Mouse (Mus musculus) hindlimb bud, embryonic 11.5 days (tissue): ENCODE results near the gene Gucy2c.

ENCODE experiments used
- DNase-seq: peaks from one replicate; pipeline ENCODE4 v3.0.0-alpha.2; 2012; ENCODE audit warnings: low read depth, low spot score; ENCODE audit errors: extremely low spot score

The Gucy2c gene

DNA sequence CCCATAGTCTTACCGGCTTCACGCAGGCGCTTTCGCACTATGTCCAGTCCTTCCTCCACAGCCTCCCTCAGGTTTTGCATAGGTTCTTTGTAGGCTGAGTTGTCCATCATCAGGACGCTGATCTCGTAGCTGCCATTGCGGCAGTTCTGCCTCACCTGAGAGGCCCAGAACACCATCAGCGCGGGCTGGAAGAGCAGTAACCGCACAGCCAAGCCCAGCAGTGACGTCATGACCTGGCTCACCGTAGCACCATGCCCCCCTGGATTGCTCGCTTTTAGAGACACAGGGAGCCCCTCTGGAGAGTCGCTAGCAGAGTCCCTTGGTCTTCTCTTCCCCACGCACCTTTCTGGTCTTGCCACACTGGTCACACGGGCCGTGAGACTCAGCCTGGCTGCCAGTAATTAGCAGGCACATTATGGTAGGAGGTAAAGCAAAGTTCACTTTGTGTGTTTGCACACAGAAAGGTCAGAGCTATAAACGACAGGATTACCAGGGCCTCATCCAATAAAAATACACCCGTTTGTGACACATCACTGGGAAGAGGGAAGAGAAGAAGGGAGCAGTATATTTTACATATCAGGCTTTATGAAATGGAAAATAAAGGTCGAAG lies at the start of gene Gucy2c:
Gene Gucy2c (minus strand): TSS at position 389 of the 610 bp plus-strand sequence.
- no peak for DNase-seq

DNA sequence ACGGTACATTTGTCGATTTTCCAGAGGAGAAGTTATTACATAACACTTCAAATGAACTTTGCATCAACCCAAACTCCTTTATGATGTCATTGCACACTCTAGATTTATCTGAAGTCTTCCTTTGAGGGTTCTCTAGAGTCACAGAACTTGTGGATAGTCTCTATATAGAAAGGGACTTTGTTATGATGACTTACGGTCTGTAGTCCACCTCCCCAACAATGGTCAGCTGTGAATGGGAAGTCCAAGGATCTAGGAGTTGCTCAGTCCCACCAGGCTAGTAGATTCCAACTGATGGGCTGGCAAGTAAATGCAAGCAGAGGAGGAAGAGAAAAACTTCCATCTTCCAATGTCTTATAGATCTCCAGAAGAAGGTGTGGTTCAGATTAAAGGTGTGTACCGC lies 47.1 kb upstream of the Gucy2c start:
- no peak for DNase-seq

- peak; percentile 94 for DNase-seq
Observed at GRCm38 (mm10) chr6:136827881-136828561, 46.5 kb upstream of the Gucy2c start, which contains the start of gene Wbp11. TSS of gene Wbp11 (minus strand) at chr6:136828233.

- DNase-seq = no peak
Observed at GRCm38 (mm10) chr6:136827516-136827880, 45.9 kb upstream of the Gucy2c start, which contains the start of gene BC049715. TSS of gene BC049715 (plus strand) at chr6:136827626.

DNA sequence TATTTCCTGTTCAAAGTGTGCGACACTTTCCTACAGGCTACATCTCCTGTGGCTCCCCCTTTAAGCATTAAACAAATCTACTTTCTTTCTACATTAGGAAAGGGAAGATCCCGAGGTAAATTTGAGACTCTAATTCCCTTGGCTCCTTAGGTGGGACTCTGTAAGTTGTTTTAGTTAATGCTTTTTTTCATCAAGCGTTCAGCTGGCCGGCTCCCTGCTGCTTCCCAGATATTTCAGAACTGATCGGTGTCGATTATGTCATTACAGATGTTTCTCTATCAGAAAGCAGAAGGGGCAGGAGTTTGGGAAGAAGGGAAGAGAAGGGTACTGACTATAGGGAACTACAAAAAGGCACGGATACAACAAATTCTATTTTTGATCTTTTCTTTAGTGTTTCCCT lies 45.6 kb upstream of the Gucy2c start:
- no peak for DNase-seq

DNA sequence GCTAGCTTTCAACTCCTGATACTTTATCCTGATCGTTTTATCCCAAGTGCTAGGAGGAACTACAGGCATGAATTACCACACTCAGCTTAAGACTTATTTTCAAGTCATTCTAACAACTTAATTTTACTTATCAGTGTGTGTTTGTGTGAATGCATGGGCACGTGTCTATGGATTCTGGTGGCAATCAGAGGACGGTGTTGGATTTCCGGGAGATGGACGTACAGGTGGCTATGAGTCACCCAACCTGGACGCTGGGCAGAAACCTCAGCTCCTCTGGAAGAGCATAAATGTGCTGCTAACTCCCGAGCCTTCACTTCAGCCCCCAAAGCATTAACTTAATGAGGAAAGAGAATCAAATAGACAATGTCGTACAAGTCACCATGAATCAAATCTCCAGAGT lies 43.4 kb upstream of the Gucy2c start:
- DNase-seq = no peak

DNA sequence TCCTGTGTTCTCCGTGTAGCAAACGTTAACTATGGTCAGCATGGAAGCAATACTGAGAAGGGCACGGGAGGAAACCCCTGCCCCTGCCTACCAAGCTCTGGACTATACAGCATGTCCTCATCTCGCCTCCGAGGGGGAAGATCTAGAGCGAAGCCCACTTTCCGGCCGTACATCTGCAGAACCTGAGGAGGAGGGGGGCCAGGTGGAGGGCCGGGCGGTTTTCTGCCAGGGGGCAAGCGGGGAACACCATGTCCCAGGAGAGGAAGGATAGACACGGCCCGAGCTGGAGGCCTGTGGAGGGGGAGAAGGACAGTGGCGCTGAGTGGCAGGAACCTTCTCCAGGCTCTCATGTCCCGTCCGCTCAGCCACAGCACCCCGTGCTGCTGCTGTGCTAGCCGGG lies 39.5 kb upstream of the Gucy2c start:
- DNase-seq = no peak

DNA sequence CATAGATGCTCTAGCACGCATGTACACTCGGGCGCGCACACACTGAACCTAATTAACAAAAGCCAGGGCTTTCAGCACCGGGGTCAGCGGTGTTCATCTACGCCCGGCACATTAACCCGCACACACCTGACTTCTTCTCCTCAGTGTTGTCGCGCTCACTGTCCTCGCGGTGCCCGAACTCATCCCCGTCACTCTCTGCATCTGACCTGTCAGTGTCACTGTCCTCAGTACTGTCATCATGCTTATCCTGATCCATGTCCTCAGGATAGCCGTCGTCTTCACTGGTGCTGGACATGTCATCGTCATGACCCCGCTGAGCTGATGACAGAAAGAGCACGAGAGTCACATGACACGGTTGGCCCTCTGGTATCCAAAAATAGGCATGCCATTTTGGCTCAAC lies 38.8 kb upstream of the Gucy2c start:
- no peak for DNase-seq

GRCm38 (mm10) chr6:136817549-136817948 lies 36.0 kb upstream of the Gucy2c start:
- no peak for DNase-seq

GRCm38 (mm10) chr6:136816826-136817225 lies 35.3 kb upstream of the Gucy2c start:
- no peak for DNase-seq

DNA sequence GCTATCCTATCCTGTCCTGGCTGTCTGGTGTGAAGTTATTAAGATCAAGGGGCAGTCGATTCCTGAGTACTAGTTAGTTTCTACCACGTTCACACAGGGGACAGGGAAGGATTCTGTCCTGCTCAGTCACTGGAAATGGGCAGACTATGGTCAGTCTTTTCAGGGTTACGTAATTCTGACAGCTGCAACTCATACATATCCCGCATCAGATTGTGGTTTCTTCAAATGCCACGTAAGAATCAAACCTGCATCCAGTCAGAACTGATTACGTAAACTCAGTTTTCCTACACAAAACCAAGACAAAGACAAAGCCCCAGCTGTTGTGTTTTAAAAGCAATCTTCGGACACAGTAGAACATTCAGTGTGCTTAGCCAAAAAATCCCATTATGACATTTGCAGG lies 33.8 kb upstream of the Gucy2c start:
- no peak for DNase-seq

DNA sequence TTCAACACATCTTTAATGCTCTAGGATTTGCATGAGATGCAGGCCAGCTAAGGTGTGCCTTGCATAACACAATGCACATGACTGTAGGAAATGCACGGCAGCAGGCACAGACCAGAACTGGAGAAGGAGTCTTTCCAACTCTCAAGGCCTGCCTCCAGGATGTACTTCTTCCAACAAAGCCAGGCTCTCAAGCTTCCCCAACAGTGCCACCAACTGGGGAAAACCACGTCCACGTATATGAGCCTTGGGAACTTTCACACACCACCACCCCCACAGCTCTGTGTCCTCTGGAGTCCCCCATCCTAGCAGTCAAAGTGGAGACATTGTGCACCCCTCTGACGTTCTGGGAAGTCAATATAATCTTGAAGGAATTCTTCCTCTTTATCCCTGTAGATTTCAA lies 31.6 kb upstream of the Gucy2c start:
- DNase-seq = no peak

DNA sequence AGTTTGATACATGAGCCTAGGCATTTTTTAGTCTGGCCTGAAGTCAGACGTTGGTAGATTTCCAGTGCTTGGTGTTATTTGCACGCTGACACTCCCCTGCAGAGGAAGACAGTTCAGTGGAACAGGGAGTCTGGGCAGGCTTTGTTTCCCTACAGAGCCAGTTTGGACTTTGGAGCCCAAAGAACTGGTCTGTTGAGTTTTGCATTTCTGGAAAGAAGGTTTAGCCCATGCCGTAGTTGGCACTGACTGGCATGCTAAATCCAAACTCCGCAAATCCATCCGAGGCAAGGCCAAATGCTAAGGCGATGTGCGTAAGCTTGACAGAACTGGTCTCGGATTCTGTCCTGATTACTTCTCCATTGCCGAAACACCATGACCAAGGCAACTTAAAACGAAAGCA lies 29.6 kb upstream of the Gucy2c start:
- DNase-seq = no peak

GRCm38 (mm10) chr6:136809673-136810072 lies 28.1 kb upstream of the Gucy2c start:
- no peak for DNase-seq

DNA sequence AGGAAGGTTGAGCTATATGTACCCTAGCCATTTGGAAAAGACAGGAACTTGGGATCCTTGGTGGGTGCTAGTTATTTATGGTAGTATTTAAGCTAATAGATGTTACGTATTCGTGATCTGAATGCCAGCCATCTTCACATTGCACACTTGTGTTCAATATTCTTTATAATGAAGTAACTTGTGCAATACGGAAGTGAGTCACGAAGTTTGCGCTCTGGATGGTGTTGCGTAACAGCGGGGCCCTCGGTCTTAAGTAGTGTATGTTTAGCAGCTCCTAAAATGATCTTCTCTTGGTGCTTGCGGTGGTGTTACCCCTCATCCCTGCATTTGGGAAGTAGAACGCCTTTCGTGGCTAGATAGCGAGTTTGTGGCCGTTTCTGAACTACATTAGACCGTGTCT lies 27.5 kb upstream of the Gucy2c start:
- DNase-seq = no peak

- DNase-seq = no peak
Observed at GRCm38 (mm10) chr6:136808631-136809046, 27.1 kb upstream of the Gucy2c start.

- peak; percentile 79 for DNase-seq
Observed at GRCm38 (mm10) chr6:136808014-136808417, 26.5 kb upstream of the Gucy2c start, which contains the start of gene H2afj. TSS of gene H2afj (plus strand) at chr6:136808244.

- DNase-seq = no peak
Observed at GRCm38 (mm10) chr6:136807395-136808013, 25.9 kb upstream of the Gucy2c start.

DNA sequence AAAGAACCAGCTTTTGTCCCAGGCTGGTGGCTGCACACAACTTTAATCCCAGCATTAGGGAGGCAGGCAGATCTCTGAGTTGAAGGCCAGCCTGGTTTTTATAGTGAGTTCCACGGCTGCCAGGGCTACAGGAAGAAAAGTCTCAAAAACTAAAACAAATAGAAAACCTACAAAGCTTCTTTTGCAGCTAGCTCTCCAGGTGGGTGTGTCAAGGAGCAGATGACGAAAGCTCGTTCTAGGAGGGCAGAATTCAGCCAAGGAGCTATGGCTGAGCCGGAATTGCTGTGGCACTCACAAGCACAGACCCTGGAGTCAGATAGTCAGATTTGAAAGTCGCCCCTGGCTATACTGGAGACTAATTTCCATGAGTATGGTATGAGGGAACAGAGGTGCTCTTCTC lies 25.3 kb upstream of the Gucy2c start:
- DNase-seq = no peak

- DNase-seq = no peak
Observed at GRCm38 (mm10) chr6:136805409-136805775, 23.8 kb upstream of the Gucy2c start.

- DNase-seq = no peak
Observed at GRCm38 (mm10) chr6:136804705-136805408, 23.3 kb upstream of the Gucy2c start.
